Mouse (Mus musculus) urinary bladder, postnatal 10 days (tissue): ENCODE measurements around the gene Triobp.
"Not testable (repeated sequence)": the region's sequence is repeated elsewhere in the genome, so short reads cannot be mapped to it uniquely, and the experiment has no call there.

Experiments
- DNase-seq: peaks from one replicate; pipeline ENCODE4 v3.0.0; 2022; ENCODE audit warnings: low spot score

The Triobp gene

GRCm38 (mm10) chr15:79001559-79001958, 54.0 kb downstream of the Triobp start:
- no peak for DNase-seq

GRCm38 (mm10) chr15:79002036-79002435, 54.5 kb downstream of the Triobp start:
- no peak for DNase-seq

GRCm38 (mm10) chr15:79003079-79003478, 55.6 kb downstream of the Triobp start:
- no peak for DNase-seq

DNA sequence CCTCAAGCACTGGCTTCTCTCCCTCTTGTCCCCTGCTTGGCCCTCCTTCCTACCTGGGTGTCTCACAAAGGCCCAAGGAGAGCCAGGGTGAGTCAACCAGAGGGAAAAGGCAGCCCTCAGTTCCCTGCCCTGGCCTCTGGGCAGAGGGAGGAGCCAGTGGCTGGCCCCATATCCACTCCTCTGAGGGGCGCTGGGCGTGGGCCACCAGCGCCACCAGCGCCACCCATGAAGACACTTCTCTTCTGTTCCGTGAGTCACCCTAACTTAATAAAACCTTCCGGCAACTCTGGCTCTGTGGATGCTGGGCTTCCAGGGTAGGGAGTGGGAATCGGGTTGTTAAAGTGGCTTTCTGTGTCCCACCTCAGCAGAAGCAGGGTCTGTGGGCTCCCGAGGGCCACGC, 58.1 kb downstream of the Triobp start:
- no peak for DNase-seq

DNA sequence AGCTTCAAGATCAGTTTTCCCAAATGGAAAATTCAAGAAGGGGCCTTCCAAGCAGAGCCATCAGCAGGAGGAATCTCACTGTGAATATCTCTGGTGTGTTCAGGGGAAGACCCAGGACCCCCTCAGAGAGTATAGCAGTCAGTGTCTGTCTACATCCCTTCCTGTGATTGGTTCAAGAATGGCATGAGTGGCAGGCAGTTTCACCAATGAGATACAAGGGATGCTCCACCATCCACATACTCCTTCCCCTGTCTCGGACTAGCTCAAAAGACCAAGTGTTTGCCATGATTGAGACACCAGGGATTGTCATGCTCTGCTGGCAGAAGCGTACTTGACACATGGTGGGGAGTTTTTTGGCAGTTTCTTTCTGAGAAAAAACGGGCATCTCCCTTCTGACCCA, 59.1 kb downstream of the Triobp start:
- DNase-seq: no peak

DNA sequence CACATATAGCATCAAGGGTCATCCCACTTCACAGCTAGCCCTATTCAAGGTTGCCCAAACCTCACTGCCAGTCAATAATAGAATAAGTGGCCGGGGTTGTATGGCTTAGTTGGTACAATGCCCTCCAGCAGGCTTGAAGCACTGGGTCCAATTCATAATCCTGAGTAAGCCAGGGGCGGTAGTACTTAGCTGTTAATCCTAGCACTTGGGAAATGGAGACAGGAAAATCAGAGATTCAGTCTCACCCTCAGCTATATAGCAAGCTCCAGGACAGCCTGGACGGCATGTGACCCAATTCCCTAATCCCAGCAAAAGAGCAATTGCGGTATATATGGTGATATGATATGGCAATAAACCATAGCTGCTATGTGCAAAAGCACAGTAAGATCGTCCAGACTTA, 59.5 kb downstream of the Triobp start:
- DNase-seq: no peak

DNA sequence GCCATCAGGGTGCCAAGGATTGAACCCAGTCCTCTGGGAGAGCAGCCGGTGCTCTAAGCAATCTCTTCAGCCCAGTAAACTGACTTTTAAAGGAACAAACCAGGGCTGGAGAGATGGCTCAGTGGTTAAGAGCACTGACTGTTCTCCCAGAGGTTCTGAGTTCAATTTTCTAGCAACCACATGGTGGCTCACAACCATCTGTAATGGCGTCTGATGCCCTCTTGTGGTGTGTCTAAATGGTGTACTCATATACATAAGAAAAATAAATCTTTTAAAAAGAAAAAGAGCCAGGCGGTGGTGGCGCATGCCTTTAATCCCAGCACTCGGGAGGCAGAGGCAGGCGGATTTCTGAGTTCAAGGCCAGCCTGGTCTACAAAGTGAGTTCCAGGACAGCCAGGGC, 60.3 kb downstream of the Triobp start:
- not testable (repeated sequence) for DNase-seq

- DNase-seq: no peak
Measured at GRCm38 (mm10) chr15:79009734-79010133, 62.2 kb downstream of the Triobp start.

- DNase-seq: no peak
Measured at GRCm38 (mm10) chr15:79011550-79011949, 64.0 kb downstream of the Triobp start.

- DNase-seq: no peak
Measured at GRCm38 (mm10) chr15:79013382-79013781, 65.9 kb downstream of the Triobp start.

DNA sequence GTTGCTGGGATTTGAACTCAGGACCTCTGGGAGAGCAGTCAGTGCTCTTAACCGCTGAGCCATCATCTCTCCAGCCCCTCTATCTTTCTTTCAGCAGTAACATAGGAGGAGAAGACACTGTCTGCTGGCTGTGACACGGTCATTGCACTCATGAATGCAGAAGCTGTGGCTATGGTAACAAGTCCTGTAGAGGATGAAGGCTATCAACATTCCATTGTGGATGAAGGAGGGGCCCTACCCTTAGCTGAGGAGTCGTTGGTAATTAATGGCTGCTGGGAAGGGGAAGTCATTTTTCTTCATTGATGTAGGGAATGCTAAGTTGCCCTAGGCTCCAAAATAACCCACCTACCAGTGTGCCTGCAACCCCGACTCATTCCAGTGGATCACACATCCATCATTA, 70.7 kb downstream of the Triobp start:
- DNase-seq: no peak

GRCm38 (mm10) chr15:79018886-79019285, 71.4 kb downstream of the Triobp start:
- DNase-seq: no peak

DNA sequence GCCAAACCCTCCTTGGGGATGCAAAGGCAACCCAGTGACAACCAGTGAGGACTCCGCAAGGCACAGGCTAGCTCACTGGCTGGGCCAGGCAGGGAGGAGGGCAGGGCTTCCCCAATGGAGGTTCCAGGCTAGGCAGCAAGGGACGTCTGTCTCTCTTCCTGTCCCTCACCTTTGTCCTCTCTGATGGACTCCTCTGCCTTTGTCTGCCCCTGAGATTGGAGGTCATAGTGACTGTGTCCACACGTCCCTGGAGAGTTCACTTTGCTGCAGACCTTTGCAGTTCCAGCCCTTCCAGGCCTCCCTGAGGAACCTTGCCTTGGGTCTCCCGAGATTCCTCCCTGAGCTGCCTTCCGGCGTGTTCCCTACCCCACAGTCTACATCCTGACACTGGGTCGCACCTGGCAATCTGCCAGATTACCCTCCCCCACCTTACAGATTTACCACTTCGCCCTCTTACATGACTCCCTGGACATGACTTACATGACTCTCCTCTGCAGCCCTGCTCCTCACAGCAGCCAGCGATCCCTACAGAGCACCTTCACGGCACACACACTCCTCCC, 75.2 kb downstream of the Triobp start:
- no peak for DNase-seq

DNA sequence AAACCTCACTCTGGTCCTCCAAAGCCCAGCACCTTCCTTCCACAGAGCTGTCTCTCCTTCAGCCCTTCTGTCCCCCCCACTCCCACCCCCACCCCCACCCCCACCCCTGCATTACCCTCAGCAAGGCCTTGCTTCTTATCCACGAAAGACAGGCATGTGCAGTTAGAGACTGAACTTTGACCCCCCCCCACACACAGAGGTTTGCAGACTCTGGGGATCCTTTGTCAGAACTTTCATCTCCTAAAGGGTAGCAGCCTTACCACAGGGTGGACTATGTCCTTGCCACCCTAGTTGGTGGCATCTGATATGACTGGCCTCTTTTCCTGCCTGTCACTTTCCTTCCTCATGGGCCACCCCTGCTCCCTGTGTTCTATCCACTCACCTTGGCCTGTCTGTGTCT, 75.8 kb downstream of the Triobp start:
- no peak for DNase-seq

DNA sequence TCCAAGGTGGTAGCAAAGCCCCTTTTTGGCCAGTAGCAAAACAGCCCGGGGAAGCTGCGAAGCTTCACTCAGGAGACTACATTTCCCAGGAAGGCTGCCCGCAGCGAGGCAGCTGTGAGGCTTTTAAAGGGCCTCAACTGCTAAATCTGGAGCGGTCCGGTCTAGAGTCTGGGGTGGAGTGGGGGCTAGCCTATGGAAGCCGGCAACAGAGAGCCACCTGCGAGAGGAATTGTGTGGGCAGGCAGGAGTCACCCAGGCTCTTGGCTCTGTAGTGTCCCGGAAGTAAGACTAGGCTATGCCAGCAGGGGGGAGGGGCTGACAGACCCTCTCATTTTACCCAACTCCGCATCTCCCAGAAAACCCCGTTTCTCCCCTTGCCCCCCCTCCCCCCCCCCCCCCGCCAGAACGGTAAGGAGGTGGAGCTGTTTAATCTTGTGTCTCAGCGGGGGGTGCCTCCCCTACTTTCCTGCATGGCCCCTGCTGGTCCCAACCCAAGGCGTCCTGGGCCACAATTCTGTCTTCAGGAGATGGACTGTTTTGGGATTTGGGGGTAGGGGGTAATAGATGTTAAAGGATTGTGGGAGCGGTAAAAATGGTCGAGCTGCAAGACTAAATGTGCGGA, 78.3 kb downstream of the Triobp start:
- DNase-seq: no peak

DNA sequence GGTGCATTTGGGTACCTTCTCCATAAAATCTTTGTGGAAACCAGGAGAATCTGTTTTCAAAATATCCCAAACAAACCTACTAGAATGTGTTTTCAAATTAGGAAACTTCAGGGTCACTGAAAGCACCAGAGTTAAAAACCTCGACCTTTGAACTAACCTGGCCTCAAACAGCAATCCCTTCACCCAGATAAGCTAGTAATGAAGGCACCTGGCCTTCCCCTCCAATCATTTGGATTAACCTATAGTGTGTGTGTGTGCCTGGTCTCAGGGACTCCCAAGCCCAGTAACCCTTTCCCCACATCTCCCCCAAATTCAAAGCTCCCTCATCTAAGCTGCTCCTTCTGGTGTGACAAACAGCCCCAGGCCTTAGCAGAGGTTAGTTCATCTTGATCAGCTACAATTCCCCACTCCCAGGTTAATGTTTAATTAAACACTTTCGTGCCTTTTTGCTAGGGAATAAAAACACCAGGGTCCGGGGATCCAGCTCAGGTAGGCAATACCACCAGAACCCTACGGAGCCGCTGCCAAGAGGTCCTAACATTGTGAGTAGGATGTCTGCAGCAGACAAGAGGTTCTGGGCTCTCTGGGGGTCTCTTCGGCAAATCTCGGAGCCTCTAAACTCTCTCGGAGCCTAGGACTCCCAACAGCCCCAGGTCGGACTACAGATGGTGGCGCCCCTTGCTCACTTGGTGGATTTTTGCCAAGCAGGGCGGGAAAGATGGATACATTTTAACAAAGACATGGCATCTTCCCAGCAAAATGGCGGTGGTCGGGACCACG, 79.2 kb downstream of the Triobp start:
- DNase-seq: no peak

DNA sequence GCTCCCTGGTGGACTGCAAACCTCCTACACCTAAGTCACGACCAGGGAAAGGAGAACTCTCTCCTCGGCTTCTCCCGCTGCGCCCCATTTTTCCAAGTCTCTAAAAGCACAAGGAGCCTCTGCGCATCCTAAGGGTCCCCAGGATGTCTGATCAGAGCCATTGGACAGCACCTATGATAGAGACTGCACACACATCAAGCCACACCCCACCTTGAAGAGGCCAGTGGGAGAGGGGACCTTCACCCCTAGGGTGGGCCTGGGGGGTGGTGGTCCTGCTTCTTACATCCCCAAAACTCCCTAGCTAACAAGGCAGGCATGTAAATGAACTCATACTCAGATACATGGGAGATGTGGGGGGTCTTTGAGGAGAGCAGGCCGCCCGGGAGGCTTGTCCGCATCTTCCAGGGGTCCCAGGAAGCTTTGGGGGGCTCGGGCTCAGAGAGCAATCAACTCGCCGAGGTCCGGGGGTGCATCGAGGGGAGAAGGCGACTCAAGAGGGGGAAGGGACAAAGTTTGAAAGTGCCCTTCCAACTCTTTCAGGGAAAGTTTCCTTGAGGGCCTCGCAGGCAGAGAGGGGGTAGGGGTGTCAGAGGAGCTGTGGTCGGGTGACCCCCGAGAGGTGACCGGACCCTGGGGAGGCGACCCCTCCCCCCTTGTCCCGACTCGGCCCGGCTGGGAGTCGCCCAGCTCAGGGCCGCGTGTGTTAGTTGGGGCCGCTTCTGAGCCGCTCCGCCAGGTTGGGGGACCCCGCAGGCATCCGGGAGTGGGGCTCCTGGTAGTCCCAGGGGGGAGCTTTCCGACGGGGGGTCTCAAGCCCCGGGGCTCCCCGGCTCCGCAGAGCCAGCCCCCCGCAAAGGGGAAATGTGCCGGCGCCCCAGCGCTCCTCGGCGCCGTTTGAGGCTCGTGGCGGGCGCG, 80.0 kb downstream of the Triobp start:
- DNase-seq: no peak

DNA sequence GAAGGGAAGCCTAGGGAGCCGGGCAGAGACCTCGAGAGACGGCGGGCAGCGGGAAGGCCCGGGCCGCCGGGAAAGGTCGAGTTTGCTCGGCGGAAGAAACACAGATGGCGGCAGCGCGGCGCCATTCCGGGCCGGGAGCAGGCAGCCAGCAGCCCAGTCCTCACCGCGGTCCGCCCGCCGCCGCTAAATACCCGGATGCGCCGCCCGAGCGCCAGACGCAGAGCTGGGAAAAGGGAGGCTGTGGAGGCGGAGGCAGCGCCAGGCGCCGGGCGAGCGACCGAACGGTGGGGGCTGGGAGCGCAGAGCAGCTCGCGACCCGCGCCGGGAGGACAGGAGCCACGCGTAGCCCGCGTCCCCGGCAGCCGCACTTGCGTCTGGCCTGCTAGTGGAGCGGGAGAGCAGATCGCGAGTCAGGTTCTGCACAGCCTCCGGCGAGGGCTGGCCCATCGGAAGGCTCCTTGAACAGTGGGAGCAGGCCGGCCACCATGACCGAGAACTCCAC, 80.8 kb downstream of the Triobp start, which contains the start of gene H1f0:
TSS of gene H1f0 (plus strand) at position 214 of the 502 bp plus-strand sequence.
- DNase-seq: peak; percentile 91

DNA sequence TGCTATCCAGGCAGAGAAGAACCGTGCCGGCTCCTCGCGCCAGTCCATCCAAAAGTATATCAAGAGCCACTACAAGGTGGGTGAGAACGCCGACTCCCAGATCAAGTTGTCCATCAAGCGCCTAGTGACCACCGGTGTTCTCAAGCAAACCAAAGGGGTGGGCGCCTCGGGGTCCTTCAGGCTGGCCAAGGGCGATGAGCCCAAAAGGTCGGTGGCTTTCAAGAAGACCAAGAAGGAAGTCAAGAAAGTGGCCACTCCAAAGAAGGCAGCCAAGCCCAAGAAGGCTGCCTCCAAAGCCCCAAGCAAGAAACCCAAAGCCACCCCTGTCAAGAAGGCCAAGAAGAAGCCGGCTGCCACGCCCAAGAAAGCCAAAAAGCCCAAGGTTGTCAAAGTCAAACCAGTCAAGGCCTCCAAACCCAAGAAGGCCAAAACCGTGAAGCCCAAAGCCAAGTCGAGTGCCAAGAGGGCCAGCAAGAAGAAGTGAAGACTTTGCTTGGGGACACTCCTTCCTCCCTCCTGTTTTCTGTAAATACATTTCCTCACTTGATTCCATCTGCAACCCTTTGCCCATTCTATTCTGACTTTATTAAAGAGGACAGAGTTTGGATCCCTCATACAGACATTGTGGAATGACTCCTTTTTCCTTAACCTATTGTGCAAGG, 81.4 kb downstream of the Triobp start:
- no peak for DNase-seq

DNA sequence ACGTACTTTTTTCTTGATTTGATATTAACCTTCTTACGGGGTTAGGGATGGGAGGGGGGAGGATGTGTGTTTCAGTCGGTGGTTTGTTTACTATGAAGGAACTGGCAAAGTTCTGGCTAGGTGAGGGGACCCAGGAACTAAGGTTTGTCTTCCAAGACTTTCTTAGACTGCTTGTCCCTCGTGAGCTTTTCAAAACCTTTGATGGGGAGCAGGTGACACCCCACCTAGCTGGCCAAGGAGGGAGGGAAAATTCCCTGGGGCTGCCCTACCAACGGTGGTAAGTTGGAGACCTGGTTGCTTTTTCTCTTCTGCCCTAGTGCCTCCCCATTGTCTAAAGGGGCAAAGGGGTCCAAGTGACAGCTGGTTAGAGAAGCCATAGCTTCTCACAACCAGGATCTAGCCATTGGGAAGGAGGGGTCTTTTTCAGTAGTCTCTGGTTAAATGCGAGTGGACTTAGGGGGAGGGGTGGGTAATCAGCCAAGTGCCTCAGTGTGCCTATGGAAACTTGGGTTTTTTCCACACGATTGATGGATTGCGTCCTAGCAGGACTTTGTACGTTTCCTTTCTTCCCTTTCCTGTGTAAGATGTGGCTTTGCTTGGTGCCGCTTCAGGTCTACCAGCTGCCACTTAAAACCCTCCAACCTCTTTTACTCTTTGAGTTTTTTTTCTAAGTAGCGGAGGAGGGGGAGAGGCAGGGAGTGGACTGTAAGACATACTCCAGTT, 82.2 kb downstream of the Triobp start:
- DNase-seq: no peak
